Mouse (Mus musculus) olfactory bulb, adult 2 months (tissue): ENCODE data around the gene Gm21958. TPM values are rescaled to one million over a fixed set of nuclear protein-coding genes. Genes with fewer than 3 reads are reported as not detected.
A peak's percentile ranks its signal among the peaks of the same experiment; 100 is the strongest.

ENCODE experiments used
- H3K27ac ChIP-seq: fragments of 200-500 bp; 2 replicates; pipeline ENCODE4 v1.5.1; 2012; ENCODE audit warnings: low read depth, low read length; ENCODE audit not compliant: insufficient read depth
- H3K4me1 ChIP-seq: fragments of 200-500 bp; 2 replicates; pipeline ENCODE4 v1.6.1; 2012; ENCODE audit warnings: low read length; ENCODE audit not compliant: control insufficient read depth, insufficient read depth
- H3K4me3 ChIP-seq: fragments of 200-500 bp; 2 replicates; pipeline ENCODE4 v1.5.1; 2012; ENCODE audit warnings: mild to moderate bottlenecking, low read depth, low read length, moderate library complexity; ENCODE audit not compliant: insufficient read depth
- CTCF ChIP-seq: fragments of 200-500 bp; IDR thresholded peaks from 2 replicates; pipeline ENCODE4 v1.5.1; 2012; ENCODE audit warnings: low read depth, mild to moderate bottlenecking, low read length, moderate library complexity; ENCODE audit not compliant: insufficient read depth
- POLR2A ChIP-seq: fragments of 200-500 bp; IDR thresholded peaks from 2 replicates; pipeline ENCODE4 v1.6.1; 2012; ENCODE audit warnings: mild to moderate bottlenecking, low read depth, low read length, moderate library complexity; ENCODE audit not compliant: insufficient read depth
- WGBS: fragments of 180-500 bp; shearing (Covaris S2); methylation state at CpG from one replicate; pipeline ENCODE4 v1.1.7; 2018; 5-methylcytosine and 5-hydroxymethylcytosine counted together
- polyA plus RNA-seq: library from polyadenylated mRNA; stranded (reverse); fragments of >200 nt; gene quantifications from 2 replicates; pipeline ENCODE4 v1.2.4, GENCODE M21; 2012; ENCODE audit warnings: low replicate concordance; ENCODE audit not compliant: missing spikeins, insufficient read depth, insufficient read length

Gene Gm21958
- not detected in 2 replicates for polyA plus RNA-seq

- 86% methylated on average over 6 of the region's 6 CpGs for WGBS
- H3K4me3 ChIP-seq, result no peak within 1 kb of the TSS
- H3K27ac ChIP-seq, result no peak within 1 kb of the TSS
- TF ChIP-seq CTCF (no peak), POLR2A (no peak)
- peaks cover 3% of the 10 kb centered on the region; the same call in 1 of the 2 replicates for H3K4me1 ChIP-seq
Measured at GRCm38 (mm10) chr3:54714253-54714652, at the start of gene Gm21958. Gm21958 (minus strand) TSS chr3:54714353.

GRCm38 (mm10) chr3:54761258-54761657, 47.1 kb upstream of the Gm21958 start:
- TF ChIP-seq POLR2A (no peak), CTCF (no peak)
- H3K4me1 ChIP-seq, result peaks cover 3% of the 10 kb centered on the region
- 92% methylated on average over 1 of the region's 1 CpGs for WGBS
- no peak overlapping the region for H3K4me3 ChIP-seq
- no peak overlapping the region for H3K27ac ChIP-seq

- no peak overlapping the region for H3K4me3 ChIP-seq
- H3K4me1 ChIP-seq, result peaks cover 3% of the 10 kb centered on the region
- TF ChIP-seq CTCF (no peak), POLR2A (no peak)
- no peak overlapping the region for H3K27ac ChIP-seq
- 90% methylated on average over 15 of the region's 15 CpGs for WGBS
Measured at GRCm38 (mm10) chr3:54760321-54761115, 46.4 kb upstream of the Gm21958 start.

GRCm38 (mm10) chr3:54759211-54759610, 45.1 kb upstream of the Gm21958 start:
- TF ChIP-seq POLR2A (no peak), CTCF (no peak)
- Histone ChIP-seq H3K27ac (no peak overlapping the region), H3K4me1 (peaks cover 6% of the 10 kb centered on the region), H3K4me3 (no peak overlapping the region)
- whole genome bisulfite sequencing, result 86% methylated on average over 9 of the region's 9 CpGs

GRCm38 (mm10) chr3:54757446-54757845, 43.3 kb upstream of the Gm21958 start:
- no peak for TF ChIP-seq CTCF
- TF ChIP-seq POLR2A, result no peak
- Histone ChIP-seq H3K27ac (no peak overlapping the region), H3K4me3 (no peak overlapping the region), H3K4me1 (peaks cover 3% of the 10 kb centered on the region; the same call in 1 of the 2 replicates)
- WGBS, result 83% methylated on average over 8 of the region's 8 CpGs

- H3K4me1 ChIP-seq, result peaks cover 3% of the 10 kb centered on the region; the same call in 1 of the 2 replicates
- TF ChIP-seq POLR2A, result no peak
- TF ChIP-seq CTCF, result no peak
- no peak overlapping the region for H3K27ac ChIP-seq
- 4% methylated on average over 11 of the region's 11 CpGs for WGBS
- peak overlapping the region; percentile 76 for H3K4me3 ChIP-seq
Measured at GRCm38 (mm10) chr3:54756058-54756457, 41.9 kb upstream of the Gm21958 start.

- WGBS, result under 1% methylated on average over 66 of the region's 66 CpGs
- Histone ChIP-seq H3K27ac (no peak within 1 kb of the TSS), H3K4me3 (peak within 1 kb of the TSS; percentile 76), H3K4me1 (peaks cover 3% of the 10 kb centered on the region; the same call in 1 of the 2 replicates)
- TF ChIP-seq POLR2A (no peak), CTCF (no peak)
Measured at GRCm38 (mm10) chr3:54755145-54756041, 41.2 kb upstream of the Gm21958 start, which contains the start of gene Smad9. Smad9 (plus strand) TSS chr3:54755582.

GRCm38 (mm10) chr3:54753411-54753810, 39.3 kb upstream of the Gm21958 start:
- 86% methylated on average over 4 of the region's 4 CpGs for WGBS
- TF ChIP-seq POLR2A, result no peak
- TF ChIP-seq CTCF, result no peak
- Histone ChIP-seq H3K4me3 (no peak overlapping the region), H3K27ac (no peak overlapping the region), H3K4me1 (peaks cover 3% of the 10 kb centered on the region; the same call in 1 of the 2 replicates)
